Mouse (Mus musculus) heart, embryonic 11.5 days (tissue): ENCODE data around the gene Gpr171. TPM values are rescaled to one million over a fixed set of nuclear protein-coding genes. Genes with fewer than 3 reads are reported as not detected.
"Not testable (repeated sequence)": the region's sequence is repeated elsewhere in the genome, so short reads cannot be mapped to it uniquely, and the experiment has no call there.

Experiments
- ATAC-seq: fragments of 200-750 bp; cut with Nextera tagmentation; replicated peaks from 2 replicates; pipeline ENCODE4 v1.8.0; 2017; ENCODE audit warnings: moderate library complexity; ENCODE audit not compliant: insufficient number of reproducible peaks, low FRiP score, low TSS enrichment
- H3K27ac ChIP-seq: fragments of 300-500 bp; sonication (generic); 2 replicates; pipeline ENCODE4 v1.5.1; 2014; ENCODE audit warnings: mild to moderate bottlenecking, low read depth, low read length
- H3K27me3 ChIP-seq: fragments of 300-500 bp; sonication (generic); 2 replicates; pipeline ENCODE4 v1.6.1; 2014; ENCODE audit warnings: mild to moderate bottlenecking, low read length, mixed read lengths; ENCODE audit not compliant: control insufficient read depth, insufficient read depth
- H3K36me3 ChIP-seq: fragments of 300-500 bp; sonication (generic); 2 replicates; pipeline ENCODE4 v1.6.1; 2014; ENCODE audit warnings: mild to moderate bottlenecking, low read length, moderate library complexity, mixed read lengths; ENCODE audit not compliant: control insufficient read depth, insufficient read depth
- H3K4me1 ChIP-seq: fragments of 300-500 bp; sonication (generic); 2 replicates; pipeline ENCODE4 v1.6.1; 2014; ENCODE audit warnings: low read length; ENCODE audit not compliant: control insufficient read depth, insufficient read depth
- H3K4me2 ChIP-seq: fragments of 300-500 bp; sonication (generic); 2 replicates; pipeline ENCODE4 v1.6.1; 2014; ENCODE audit warnings: mild to moderate bottlenecking, moderate library complexity
- H3K4me3 ChIP-seq: fragments of 300-500 bp; sonication (generic); 2 replicates; pipeline ENCODE4 v1.5.1; 2014; ENCODE audit warnings: low read depth, low read length
- H3K9ac ChIP-seq: fragments of 300-500 bp; sonication (generic); 2 replicates; pipeline ENCODE4 v1.6.1; 2014; ENCODE audit warnings: mild to moderate bottlenecking, low read depth, low read length, moderate library complexity
- H3K9me3 ChIP-seq: fragments of 300-500 bp; sonication (generic); replicated peaks from 2 replicates; pipeline ENCODE4 v1.6.1; 2016; ENCODE audit warnings: low read length; ENCODE audit not compliant: control insufficient read depth
- WGBS: fragments of 180-500 bp; shearing (Covaris S2); extraction: QIAGEN DNeasy Blood & Tissue Kit; methylation state at CpG from one replicate; pipeline ENCODE4 v1.1.7; 2014; ENCODE audit not compliant: insufficient replicate concordance; 5-methylcytosine and 5-hydroxymethylcytosine counted together
- polyA plus RNA-seq: library from polyadenylated mRNA; unstranded; fragments of >200 nt; fragmentation: Nextera tagmentation; extraction: Ambion mirVana; gene quantifications from 2 replicates; pipeline ENCODE4 v1.2.1, GENCODE M21; 2014

Gpr171 gene
- polyA plus RNA-seq, 1 experiment from 2014 or later = 1.3 TPM

GRCm38 (mm10) chr3:59078585-59078984, 23.0 kb downstream of the Gpr171 start:
- Histone ChIP-seq H3K4me1 (peaks cover 11% of the 10 kb centered on the region), H3K4me2 (no peak overlapping the region), H3K9me3 (no peaks in the 10 kb centered on the region), H3K9ac (no peak overlapping the region), H3K27me3 (no peaks in the 10 kb centered on the region), H3K4me3 (no peak overlapping the region), H3K36me3 (no peaks in the 10 kb centered on the region), H3K27ac (no peak overlapping the region)
- no peak for ATAC-seq
- WGBS = 68% methylated on average over 11 of the region's 11 CpGs

DNA sequence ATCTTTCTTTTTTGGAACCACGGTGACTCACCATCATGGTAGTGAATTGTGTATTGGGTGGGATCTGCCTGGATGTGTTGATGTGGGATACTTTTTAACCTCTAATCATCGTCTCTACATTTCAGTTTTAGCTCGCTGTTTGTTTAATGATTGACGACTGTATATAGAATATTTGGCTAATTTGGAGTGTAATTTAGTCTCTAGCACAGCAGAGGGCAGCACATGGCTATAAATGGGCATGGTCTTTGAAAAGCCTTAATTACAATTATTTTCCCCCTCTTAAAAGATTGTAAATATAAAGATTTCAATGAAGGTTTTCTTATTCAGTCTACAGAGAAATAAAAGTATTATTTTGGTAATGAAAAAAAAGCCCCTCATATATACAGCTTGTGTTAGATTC, 24.3 kb downstream of the Gpr171 start:
- Histone ChIP-seq H3K4me1 (peaks cover 11% of the 10 kb centered on the region), H3K4me3 (no peak overlapping the region), H3K9ac (no peak overlapping the region), H3K9me3 (no peaks in the 10 kb centered on the region), H3K36me3 (no peaks in the 10 kb centered on the region), H3K4me2 (no peak overlapping the region), H3K27ac (no peak overlapping the region), H3K27me3 (no peaks in the 10 kb centered on the region)
- ATAC-seq = no peak
- WGBS = 59% methylated on average over 4 of the region's 4 CpGs

GRCm38 (mm10) chr3:59069071-59069470, 32.5 kb downstream of the Gpr171 start:
- H3K36me3 ChIP-seq, H3K9me3 ChIP-seq, H3K4me1 ChIP-seq, ATAC-seq, H3K27me3 ChIP-seq, H3K4me3 ChIP-seq, H3K9ac ChIP-seq, H3K4me2 ChIP-seq, H3K27ac ChIP-seq: not testable (repeated sequence)
- 65% methylated on average over 1 of the region's 1 CpGs for WGBS

DNA sequence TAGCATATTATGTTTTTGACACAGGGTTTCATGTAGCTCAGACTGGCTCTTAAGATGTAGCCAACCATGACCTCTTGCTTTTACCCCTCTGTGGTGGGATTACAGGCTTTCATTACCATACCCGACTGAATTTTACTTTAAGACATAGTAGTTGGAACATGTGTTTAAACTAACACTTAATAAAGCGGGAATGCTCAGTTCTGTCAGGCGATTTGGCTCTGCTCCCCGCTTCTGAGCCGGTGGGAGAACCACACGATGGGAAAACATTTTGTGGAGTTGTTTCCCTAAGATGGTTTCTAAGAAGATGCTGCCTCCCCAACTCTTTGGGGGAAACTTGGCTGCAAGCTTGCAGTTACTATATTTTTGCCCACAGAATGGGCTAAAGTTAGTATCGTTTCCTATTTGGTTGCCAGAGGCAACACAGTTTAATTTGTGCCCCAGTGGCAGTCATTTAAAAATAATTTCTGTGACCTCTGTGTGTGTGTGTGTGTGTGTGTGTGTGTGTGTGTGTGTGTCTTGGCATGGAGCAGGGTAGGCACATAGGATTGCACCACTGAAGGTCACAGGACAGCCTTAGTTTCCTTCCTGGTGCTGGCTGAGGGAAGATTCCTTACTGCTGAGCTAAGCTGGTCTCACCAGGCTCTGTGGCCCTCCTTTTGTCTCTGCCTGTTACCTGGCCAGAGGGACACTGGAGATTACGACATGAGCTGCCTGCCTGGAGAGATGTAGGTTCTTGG, 34.9 kb downstream of the Gpr171 start:
- H3K9me3 ChIP-seq = no peaks in the 10 kb centered on the region
- H3K4me2 ChIP-seq = no peak overlapping the region
- H3K27ac ChIP-seq = no peak overlapping the region
- H3K36me3 ChIP-seq = no peaks in the 10 kb centered on the region
- no peak overlapping the region for H3K4me3 ChIP-seq
- no peaks in the 10 kb centered on the region for H3K4me1 ChIP-seq
- H3K9ac ChIP-seq = no peak overlapping the region
- H3K27me3 ChIP-seq = no peaks in the 10 kb centered on the region
- 82% methylated on average over 8 of the region's 8 CpGs for WGBS
- ATAC-seq = no peak

DNA sequence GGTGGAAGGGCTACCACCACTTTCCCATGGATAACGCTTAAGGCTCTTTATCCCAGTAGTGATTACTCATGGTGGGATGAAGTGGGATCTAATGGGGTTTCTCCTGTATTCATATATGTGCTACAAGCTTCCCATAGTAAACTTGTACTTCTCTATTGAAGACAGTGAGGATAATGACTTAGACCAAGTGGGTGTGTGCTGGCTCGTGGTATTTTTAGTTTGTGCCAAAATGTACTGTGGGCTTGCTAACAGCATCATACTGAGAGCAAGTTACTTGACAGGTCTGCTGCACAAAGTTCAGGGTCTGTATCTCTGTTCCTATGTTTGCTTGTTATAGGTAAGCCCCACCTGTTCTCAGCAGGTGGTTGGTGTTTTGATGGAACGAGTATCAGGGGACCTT, 35.7 kb downstream of the Gpr171 start:
- no peaks in the 10 kb centered on the region for H3K4me1 ChIP-seq
- ATAC-seq = no peak

DNA sequence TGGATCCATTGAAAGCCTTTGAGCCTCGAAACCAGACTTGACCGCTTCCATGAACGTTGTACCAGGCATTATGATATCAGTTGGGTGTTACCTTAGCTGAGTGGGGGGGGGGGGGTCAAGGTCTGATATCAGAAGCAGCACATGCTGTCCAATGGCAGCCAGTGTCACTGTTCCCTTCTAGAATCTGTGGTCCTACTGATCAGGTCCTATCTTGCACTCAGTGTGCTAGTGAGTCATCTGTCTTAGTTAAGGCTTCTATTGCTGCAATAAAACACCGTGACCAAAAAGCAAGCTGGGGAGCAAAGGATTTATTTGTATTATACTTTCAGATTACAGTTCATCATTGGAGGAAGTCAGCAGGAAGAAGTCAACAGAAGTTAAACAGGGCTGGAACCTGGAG, 38.2 kb downstream of the Gpr171 start:
- Histone ChIP-seq H3K4me3 (no peak overlapping the region), H3K36me3 (no peaks in the 10 kb centered on the region), H3K4me2 (no peak overlapping the region), H3K4me1 (peaks cover 6% of the 10 kb centered on the region), H3K27ac (no peak overlapping the region), H3K27me3 (no peaks in the 10 kb centered on the region), H3K9me3 (no peaks in the 10 kb centered on the region), H3K9ac (no peak overlapping the region)
- WGBS = 76% methylated on average over 4 of the region's 4 CpGs
- ATAC-seq = no peak

More for the DNA sequence above, 35.7 kb downstream of the Gpr171 start:
- Histone ChIP-seq H3K9ac (no peak overlapping the region), H3K4me3 (no peak overlapping the region), H3K27ac (no peak overlapping the region), H3K4me2 (no peak overlapping the region), H3K27me3 (no peaks in the 10 kb centered on the region), H3K9me3 (no peaks in the 10 kb centered on the region), H3K36me3 (no peaks in the 10 kb centered on the region)
- WGBS = 83% methylated on average over 3 of the region's 3 CpGs

GRCm38 (mm10) chr3:59062141-59062540, 39.5 kb downstream of the Gpr171 start:
- Histone ChIP-seq H3K27me3 (no peaks in the 10 kb centered on the region), H3K9ac (no peak overlapping the region), H3K9me3 (no peaks in the 10 kb centered on the region), H3K27ac (no peak overlapping the region), H3K4me3 (no peak overlapping the region), H3K4me2 (no peak overlapping the region), H3K36me3 (no peaks in the 10 kb centered on the region), H3K4me1 (peaks cover 8% of the 10 kb centered on the region)
- WGBS = 65% methylated on average over 5 of the region's 5 CpGs
- no peak for ATAC-seq

GRCm38 (mm10) chr3:59060131-59060530, 41.5 kb downstream of the Gpr171 start:
- no peaks in the 10 kb centered on the region for H3K27me3 ChIP-seq
- no peak overlapping the region for H3K27ac ChIP-seq
- H3K9ac ChIP-seq = no peak overlapping the region
- no peak overlapping the region for H3K4me3 ChIP-seq
- H3K36me3 ChIP-seq = no peaks in the 10 kb centered on the region
- H3K4me2 ChIP-seq = no peak overlapping the region
- ATAC-seq = no peak
- 81% methylated on average over 7 of the region's 7 CpGs for WGBS
- H3K9me3 ChIP-seq = no peaks in the 10 kb centered on the region
- peaks cover 11% of the 10 kb centered on the region for H3K4me1 ChIP-seq

GRCm38 (mm10) chr3:59059022-59059541, 42.5 kb downstream of the Gpr171 start:
- Histone ChIP-seq H3K4me3 (peak overlapping the region; percentile 11; the same call in 1 of the 2 replicates), H3K36me3 (no peaks in the 10 kb centered on the region), H3K4me1 (peaks cover 17% of the 10 kb centered on the region), H3K9ac (no peak overlapping the region; the same call in 1 of the 2 replicates), H3K27ac (peak overlapping the region; percentile 1; the same call in 1 of the 2 replicates), H3K4me2 (peak overlapping the region; percentile 56), H3K27me3 (no peaks in the 10 kb centered on the region), H3K9me3 (no peaks in the 10 kb centered on the region)
- under 1% methylated on average over 7 of the region's 7 CpGs for whole genome bisulfite sequencing
- peak; percentile 63; the same call in 1 of the 2 replicates for ATAC-seq
